Mouse (Mus musculus) CH12F3 (cell line): ENCODE results near the gene Rcn3.
"Not testable (repeated sequence)": the region's sequence is repeated elsewhere in the genome, so short reads cannot be mapped to it uniquely, and the experiment has no call there.

ENCODE experiments used
- in situ Hi-C: fragments of 300-500 bp; cut with MboI; formaldehyde crosslinking; loops from 2 replicates; pipeline ENCODE4 v1.14.3; 2020; ENCODE audit warnings: low sequenced_read_pairs

Rcn3 gene

GRCm38 (mm10) chr7:45124224-45125143, 32.5 kb upstream of the Rcn3 start, which contains the start of gene Rps11:
TSS of gene Rps11 (minus strand) at chr7:45124439.
- in situ Hi-C loops: no loop called here

GRCm38 (mm10) chr7:45123186-45123570, 31.2 kb upstream of the Rcn3 start:
- in situ Hi-C loops: no loop called here

- in situ Hi-C loops: no loop called here
These were observed 30.7 kb upstream of the Rcn3 start for GRCm38 (mm10) chr7:45122561-45123185.

- in situ Hi-C loops: no loop called here
These were observed 29.9 kb upstream of the Rcn3 start for GRCm38 (mm10) chr7:45121966-45122365.

GRCm38 (mm10) chr7:45121404-45121803, 29.4 kb upstream of the Rcn3 start:
- in situ Hi-C loops: no loop called here

GRCm38 (mm10) chr7:45119780-45120709, 28.0 kb upstream of the Rcn3 start:
- in situ Hi-C loops: no loop called here

GRCm38 (mm10) chr7:45118336-45118735, 26.3 kb upstream of the Rcn3 start:
- in situ Hi-C loops: no loop called here

GRCm38 (mm10) chr7:45117566-45117965, 25.5 kb upstream of the Rcn3 start:
- in situ Hi-C loops: no loop called here

GRCm38 (mm10) chr7:45113476-45113875, 21.5 kb upstream of the Rcn3 start:
- in situ Hi-C loops: no loop called here

GRCm38 (mm10) chr7:45112529-45112928, 20.5 kb upstream of the Rcn3 start:
- in situ Hi-C loops: no loop called here

GRCm38 (mm10) chr7:45111940-45112339, 19.9 kb upstream of the Rcn3 start:
- in situ Hi-C loops: no loop called here

GRCm38 (mm10) chr7:45110089-45110488, 18.1 kb upstream of the Rcn3 start:
- in situ Hi-C loops: not testable (repeated sequence)

- in situ Hi-C loops: no loop called here
These were observed 15.1 kb upstream of the Rcn3 start for GRCm38 (mm10) chr7:45107052-45107645.

- in situ Hi-C loops: no loop called here
These were observed 14.4 kb upstream of the Rcn3 start for GRCm38 (mm10) chr7:45106441-45106840.

- in situ Hi-C loops: no loop called here
These were observed 13.5 kb upstream of the Rcn3 start for GRCm38 (mm10) chr7:45105491-45105890.

GRCm38 (mm10) chr7:45104941-45105340, 12.9 kb upstream of the Rcn3 start:
- in situ Hi-C loops: no loop called here

GRCm38 (mm10) chr7:45103652-45104180, 11.7 kb upstream of the Rcn3 start, which contains the start of gene Fcgrt:
TSS of gene Fcgrt (minus strand) at chr7:45103851.
- in situ Hi-C loops: no loop called here

- in situ Hi-C loops: no loop called here
These were observed 11.0 kb upstream of the Rcn3 start for GRCm38 (mm10) chr7:45102940-45103585.

GRCm38 (mm10) chr7:45102441-45102840, 10.4 kb upstream of the Rcn3 start:
- in situ Hi-C loops: no loop called here

GRCm38 (mm10) chr7:45100046-45100445, 8.0 kb upstream of the Rcn3 start:
- in situ Hi-C loops: no loop called here
